Mouse (Mus musculus) forebrain, embryonic 16.5 days (tissue): ENCODE data around the gene Flt1. TPM values are rescaled to one million over a fixed set of nuclear protein-coding genes. Genes with fewer than 3 reads are reported as not detected.

Source experiments
- ATAC-seq: fragments of 200-750 bp; cut with Nextera tagmentation; 2 replicates; pipeline ENCODE4 v1.8.0; 2017; ENCODE audit warnings: mild to moderate bottlenecking, moderate library complexity
- H3K27ac ChIP-seq: fragments of 300-500 bp; sonication (generic); 2 replicates; pipeline ENCODE4 v1.5.1; 2014; ENCODE audit warnings: low read length, control low read depth
- H3K27me3 ChIP-seq: fragments of 300-500 bp; sonication (generic); replicated peaks from 2 replicates; pipeline ENCODE4 v1.6.1; 2014; ENCODE audit warnings: low read length; ENCODE audit not compliant: control insufficient read depth, insufficient read depth
- H3K36me3 ChIP-seq: fragments of 300-500 bp; sonication (generic); 2 replicates; pipeline ENCODE4 v1.6.1; 2014; ENCODE audit not compliant: control insufficient read depth, insufficient read depth
- H3K4me1 ChIP-seq: fragments of 300-500 bp; sonication (generic); replicated peaks from 2 replicates; pipeline ENCODE4 v1.6.1; 2014; ENCODE audit warnings: low read length; ENCODE audit not compliant: control insufficient read depth, insufficient read depth
- H3K4me2 ChIP-seq: fragments of 300-500 bp; sonication (generic); 2 replicates; pipeline ENCODE4 v1.6.1; 2014; ENCODE audit warnings: mild to moderate bottlenecking, low read length, control low read depth
- H3K4me3 ChIP-seq: fragments of 300-500 bp; sonication (generic); replicated peaks from 2 replicates; pipeline ENCODE4 v1.5.1; 2014; ENCODE audit warnings: mild to moderate bottlenecking, low read length, control low read depth
- H3K9ac ChIP-seq: fragments of 300-500 bp; sonication (generic); replicated peaks from 2 replicates; pipeline ENCODE4 v1.6.1; 2014; ENCODE audit warnings: low read depth, low read length, control low read depth
- H3K9me3 ChIP-seq: fragments of 300-500 bp; sonication (generic); 2 replicates; pipeline ENCODE4 v1.6.1; 2016; ENCODE audit warnings: low read length; ENCODE audit not compliant: control insufficient read depth
- WGBS: fragments of 180-500 bp; shearing (Covaris S2); extraction: QIAGEN DNeasy Blood & Tissue Kit; methylation state at CpG from one replicate; pipeline ENCODE4 v1.1.7; 2014; 5-methylcytosine and 5-hydroxymethylcytosine counted together
- polyA plus RNA-seq: library from polyadenylated mRNA; unstranded; fragments of >200 nt; fragmentation: Nextera tagmentation; extraction: Ambion mirVana; gene quantifications from 2 replicates; pipeline ENCODE4 v1.2.1, GENCODE M21; 2015

Gene Flt1
- polyA plus RNA-seq, 1 experiment from 2014 or later, result 13.0 TPM

DNA sequence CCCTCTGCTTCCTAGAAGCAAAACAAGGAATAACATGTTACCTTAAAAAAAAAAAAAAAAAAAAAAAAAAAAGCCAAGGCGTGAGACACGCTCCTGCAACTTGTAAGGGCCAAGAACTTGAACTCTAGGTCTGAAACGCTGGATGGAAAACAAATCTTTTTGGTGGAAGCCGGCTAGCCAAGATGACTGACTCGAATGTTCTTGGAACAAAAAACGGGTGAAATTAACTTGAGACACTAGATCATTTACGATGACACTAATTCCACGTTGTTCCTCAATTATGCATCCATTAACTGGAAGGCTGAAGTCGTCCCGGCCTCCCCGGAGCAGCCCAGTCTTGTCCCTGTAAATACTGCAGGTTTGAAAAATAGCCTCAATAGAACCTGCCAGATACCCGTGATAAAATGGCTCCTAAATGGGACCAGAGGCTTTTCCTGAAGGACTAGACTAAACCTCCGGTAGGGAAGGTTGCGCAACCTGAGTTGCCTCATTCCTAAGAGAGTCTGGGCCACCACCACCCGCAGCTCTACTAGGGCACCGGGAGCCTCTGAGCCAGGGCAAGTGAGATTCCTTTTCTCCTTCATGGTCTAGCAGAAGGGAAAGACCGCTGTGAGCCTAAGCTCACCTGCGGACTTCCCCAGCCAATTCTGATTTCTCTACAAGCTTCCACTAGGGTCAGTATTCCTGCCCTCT lies 1.0 kb upstream of the Flt1 start:
- 3% methylated on average over 18 of the region's 18 CpGs for WGBS
- no peaks in the 10 kb centered on the region for H3K36me3 ChIP-seq
- H3K27ac ChIP-seq, result no peak overlapping the region
- H3K9ac ChIP-seq, result no peak overlapping the region
- no peak for ATAC-seq
- H3K4me1 ChIP-seq, result peaks cover 18% of the 10 kb centered on the region
- no peak overlapping the region; the same call in 1 of the 2 replicates for H3K4me2 ChIP-seq
- no peak overlapping the region; the same call in 1 of the 2 replicates for H3K4me3 ChIP-seq
- no peaks in the 10 kb centered on the region for H3K9me3 ChIP-seq
- peaks cover 47% of the 10 kb centered on the region for H3K27me3 ChIP-seq

DNA sequence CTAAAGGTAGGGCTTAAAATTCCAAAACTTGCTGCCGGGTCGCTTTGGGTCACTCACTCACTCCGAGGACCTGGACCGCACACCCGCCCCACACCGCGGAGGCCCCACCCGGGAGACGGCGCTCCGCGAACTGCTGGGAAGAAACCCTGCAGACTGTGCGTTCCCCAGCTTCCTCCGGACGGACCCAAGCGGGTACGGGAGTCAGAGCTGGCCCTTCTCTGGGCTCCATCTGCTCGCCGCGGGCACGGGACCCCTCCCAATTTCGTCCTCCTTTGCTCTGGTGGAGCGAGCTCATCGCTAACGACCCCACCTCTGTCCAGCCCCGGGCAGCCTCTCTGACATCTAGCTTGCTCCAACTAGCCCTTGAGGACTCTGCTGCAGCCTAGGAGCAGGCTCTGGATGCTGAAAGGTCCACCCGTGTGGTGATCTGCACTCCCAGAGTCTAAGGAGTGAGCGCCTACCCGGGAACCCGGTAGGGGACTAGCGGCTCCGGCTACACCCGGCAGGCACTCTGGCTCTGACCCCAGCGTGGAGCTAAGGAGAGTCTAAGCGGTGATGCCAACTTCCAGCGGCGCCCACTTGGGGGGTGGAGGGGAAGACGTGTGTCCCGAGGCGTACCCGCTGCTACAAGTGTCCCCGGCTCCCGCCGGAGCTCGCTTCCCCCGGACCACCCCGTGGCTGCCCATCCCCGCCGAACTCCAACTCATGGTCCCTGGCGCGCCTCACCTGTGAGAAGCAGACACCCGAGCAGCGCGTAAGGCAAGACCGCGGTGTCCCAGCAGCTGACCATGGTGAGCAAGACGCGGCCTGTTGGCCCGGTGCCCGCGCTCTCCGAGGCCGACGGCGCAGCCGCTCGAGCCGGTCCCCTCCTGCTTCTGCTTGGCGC lies 623 bp downstream of the Flt1 start:
- Histone ChIP-seq H3K4me1 (peaks cover 18% of the 10 kb centered on the region), H3K27ac (no peak overlapping the region), H3K36me3 (no peaks in the 10 kb centered on the region), H3K9ac (peak overlapping the region; percentile 33; the same call in 1 of the 2 replicates), H3K9me3 (no peaks in the 10 kb centered on the region), H3K27me3 (peaks cover 63% of the 10 kb centered on the region), H3K4me2 (peak overlapping the region; percentile 53), H3K4me3 (peak overlapping the region; percentile 38)
- under 1% methylated on average over 57 of the region's 69 CpGs for WGBS
- ATAC-seq, result peak; percentile 72

DNA sequence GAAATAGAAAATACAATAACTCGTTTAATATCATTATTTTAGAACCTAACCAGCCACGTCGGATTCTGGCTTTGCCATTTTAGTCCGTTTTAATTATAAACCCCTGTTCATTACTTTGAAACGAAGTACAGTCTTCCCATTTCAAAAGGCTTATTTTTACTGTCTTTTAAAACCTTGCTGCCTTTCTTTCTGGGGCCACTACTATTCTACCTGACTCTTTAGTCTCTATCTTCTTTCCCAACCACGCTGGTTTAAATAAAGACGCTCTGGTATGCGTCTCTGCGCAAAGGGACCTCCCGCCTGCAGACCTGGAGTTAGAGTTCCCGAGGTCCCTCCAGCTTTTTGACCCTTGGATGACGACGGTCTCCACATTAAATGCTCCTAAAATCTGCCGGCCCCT lies 1.4 kb downstream of the Flt1 start:
- Histone ChIP-seq H3K36me3 (no peaks in the 10 kb centered on the region), H3K9ac (no peak overlapping the region), H3K27me3 (peaks cover 66% of the 10 kb centered on the region), H3K4me3 (no peak overlapping the region), H3K27ac (no peak overlapping the region), H3K9me3 (no peaks in the 10 kb centered on the region), H3K4me2 (no peak overlapping the region), H3K4me1 (peaks cover 18% of the 10 kb centered on the region)
- ATAC-seq, result no peak
- under 1% methylated on average over 14 of the region's 14 CpGs for WGBS

DNA sequence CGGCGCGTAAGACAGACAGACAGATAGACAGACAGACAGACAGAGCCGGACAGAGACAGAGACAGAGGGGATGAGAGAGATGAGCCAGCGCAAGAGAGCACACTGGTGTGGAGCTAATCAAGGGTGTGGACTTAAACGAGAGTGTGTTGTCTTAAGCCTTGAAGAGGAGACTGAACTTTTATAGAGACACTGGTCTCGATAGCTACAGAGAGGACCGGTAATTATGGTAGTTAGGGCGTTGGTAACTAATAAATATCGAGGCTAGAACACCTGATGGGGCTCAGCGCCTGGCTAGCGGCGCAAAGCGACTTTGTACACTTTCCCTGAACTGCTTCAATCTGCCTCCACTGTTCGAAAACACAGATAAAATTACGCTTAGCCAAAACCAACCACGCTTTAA lies 2.0 kb downstream of the Flt1 start:
- Histone ChIP-seq H3K4me3 (no peak overlapping the region), H3K36me3 (no peaks in the 10 kb centered on the region), H3K9me3 (no peaks in the 10 kb centered on the region), H3K4me1 (peaks cover 18% of the 10 kb centered on the region), H3K27ac (no peak overlapping the region), H3K4me2 (no peak overlapping the region), H3K27me3 (peaks cover 63% of the 10 kb centered on the region), H3K9ac (no peak overlapping the region)
- WGBS, result 4% methylated on average over 17 of the region's 17 CpGs
- ATAC-seq, result no peak

DNA sequence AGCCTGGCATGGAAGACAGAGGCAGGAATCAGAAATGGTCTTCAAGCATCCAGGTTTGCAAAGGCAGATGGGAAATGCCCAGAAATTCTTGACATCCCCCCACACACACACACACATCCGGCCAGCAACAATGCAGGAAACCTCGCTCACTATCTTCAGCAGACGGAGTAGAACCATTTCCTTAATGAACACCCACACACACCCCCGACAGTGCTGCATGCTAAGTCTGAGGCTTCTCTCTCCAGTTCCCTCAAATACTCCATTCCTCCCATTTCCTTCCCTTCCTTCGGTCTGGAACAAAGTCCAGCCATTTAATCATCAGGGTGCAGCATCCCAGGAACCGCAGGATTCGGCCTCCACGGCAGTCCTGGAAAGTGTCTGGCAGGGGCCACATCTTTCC lies 4.4 kb downstream of the Flt1 start:
- H3K9ac ChIP-seq, result no peak overlapping the region
- WGBS, result 24% methylated on average over 8 of the region's 8 CpGs
- H3K36me3 ChIP-seq, result no peaks in the 10 kb centered on the region
- no peak overlapping the region for H3K4me2 ChIP-seq
- no peak for ATAC-seq
- H3K27me3 ChIP-seq, result peaks cover 45% of the 10 kb centered on the region
- H3K4me1 ChIP-seq, result peaks cover 17% of the 10 kb centered on the region
- no peaks in the 10 kb centered on the region for H3K9me3 ChIP-seq
- no peak overlapping the region for H3K4me3 ChIP-seq
- no peak overlapping the region for H3K27ac ChIP-seq

GRCm38 (mm10) chr5:147718335-147718734 lies 7.5 kb downstream of the Flt1 start:
- H3K27ac ChIP-seq, result no peak overlapping the region
- peaks cover 26% of the 10 kb centered on the region for H3K27me3 ChIP-seq
- no peak overlapping the region for H3K9ac ChIP-seq
- H3K4me1 ChIP-seq, result no peaks in the 10 kb centered on the region
- no peaks in the 10 kb centered on the region for H3K9me3 ChIP-seq
- no peaks in the 10 kb centered on the region for H3K36me3 ChIP-seq
- ATAC-seq, result no peak
- no peak overlapping the region for H3K4me2 ChIP-seq
- WGBS, result 78% methylated on average over 7 of the region's 7 CpGs
- H3K4me3 ChIP-seq, result no peak overlapping the region

DNA sequence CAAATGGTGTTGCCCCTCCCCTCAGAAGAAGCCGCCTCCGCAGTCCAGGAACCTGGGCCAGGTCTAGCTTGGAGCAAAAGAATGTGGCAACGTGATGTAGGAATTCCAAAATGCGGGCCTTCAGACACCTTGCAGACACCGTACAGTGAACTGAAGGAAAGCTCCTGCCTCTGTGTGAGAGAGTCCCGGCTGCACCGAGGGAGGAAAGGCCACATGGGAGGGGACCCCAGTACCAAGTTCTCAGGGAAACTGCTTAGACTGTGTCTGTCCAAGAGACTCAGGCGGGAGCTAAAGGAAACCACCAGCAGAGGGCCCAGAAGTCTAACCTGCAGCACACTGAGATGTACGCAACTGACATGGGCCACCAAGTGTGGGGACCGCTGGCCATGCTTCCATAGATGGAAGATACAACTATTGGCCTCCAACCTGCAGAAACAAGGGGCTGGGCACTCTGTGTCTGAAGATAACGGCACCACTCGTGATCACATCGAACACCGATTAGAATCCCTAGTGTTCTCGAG lies 9.1 kb downstream of the Flt1 start:
- Histone ChIP-seq H3K36me3 (no peaks in the 10 kb centered on the region), H3K27ac (no peak overlapping the region), H3K4me1 (no peaks in the 10 kb centered on the region), H3K9ac (no peak overlapping the region), H3K27me3 (peaks cover 18% of the 10 kb centered on the region), H3K4me2 (no peak overlapping the region), H3K9me3 (no peaks in the 10 kb centered on the region), H3K4me3 (no peak overlapping the region)
- 74% methylated on average over 15 of the region's 15 CpGs for WGBS
- ATAC-seq, result no peak

GRCm38 (mm10) chr5:147716276-147716675 lies 9.5 kb downstream of the Flt1 start:
- 53% methylated on average over 9 of the region's 9 CpGs for WGBS

DNA sequence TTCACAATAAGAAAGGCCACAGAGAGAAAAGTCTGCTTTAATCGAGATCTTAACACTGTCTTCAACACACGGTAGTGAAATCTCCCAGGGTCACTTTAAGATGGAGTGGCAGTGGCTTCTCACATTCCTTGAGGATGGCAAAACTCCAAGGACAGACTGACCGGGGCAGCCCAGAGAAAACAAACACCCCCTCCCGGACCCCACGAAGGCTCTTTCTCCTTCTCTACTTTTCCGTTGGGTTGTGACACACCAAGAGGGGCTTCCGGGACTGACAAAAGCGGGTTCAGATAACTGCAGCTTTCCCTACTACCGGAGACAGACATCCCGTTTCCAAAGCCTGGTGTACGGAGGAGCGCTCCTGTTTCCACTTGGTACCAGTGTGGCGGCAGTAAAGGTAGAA lies 10.4 kb downstream of the Flt1 start:
- Histone ChIP-seq H3K4me1 (no peaks in the 10 kb centered on the region), H3K9me3 (no peaks in the 10 kb centered on the region), H3K36me3 (no peaks in the 10 kb centered on the region), H3K4me2 (no peak overlapping the region), H3K27me3 (peaks cover 6% of the 10 kb centered on the region; the same call in 1 of the 2 replicates), H3K9ac (no peak overlapping the region), H3K27ac (no peak overlapping the region), H3K4me3 (no peak overlapping the region)
- WGBS, result 83% methylated on average over 13 of the region's 13 CpGs
- no peak for ATAC-seq

More at GRCm38 (mm10) chr5:147716276-147716675, 9.5 kb downstream of the Flt1 start:
- peaks cover 14% of the 10 kb centered on the region for H3K27me3 ChIP-seq
- no peak overlapping the region for H3K27ac ChIP-seq
- H3K9me3 ChIP-seq, result no peaks in the 10 kb centered on the region
- no peaks in the 10 kb centered on the region for H3K36me3 ChIP-seq
- H3K9ac ChIP-seq, result no peak overlapping the region
- H3K4me3 ChIP-seq, result no peak overlapping the region
- no peaks in the 10 kb centered on the region for H3K4me1 ChIP-seq
- no peak overlapping the region for H3K4me2 ChIP-seq
- peak; percentile 61; the same call in 1 of the 2 replicates for ATAC-seq
